Mouse (Mus musculus) erythroblast, embryonic 14.5 days (primary cell): ENCODE measurements at regions not wholly inside any gene's neighbourhood (a gene's known extent, or its start where the extent isn't known, plus 50 kb on each side); places are given as distances from the start of the nearest gene placed in this dataset.

Experiments used
- GATA1 ChIP-seq: IDR thresholded peaks from 2 replicates; pipeline ENCODE4 v1.6.1; 2012; ENCODE audit warnings: low read length, inconsistent platforms, mixed read lengths
- TAL1 ChIP-seq: IDR thresholded peaks from 3 replicates; pipeline ENCODE4 v1.6.1; 2012; ENCODE audit warnings: low read length, inconsistent platforms, mixed read lengths

DNA sequence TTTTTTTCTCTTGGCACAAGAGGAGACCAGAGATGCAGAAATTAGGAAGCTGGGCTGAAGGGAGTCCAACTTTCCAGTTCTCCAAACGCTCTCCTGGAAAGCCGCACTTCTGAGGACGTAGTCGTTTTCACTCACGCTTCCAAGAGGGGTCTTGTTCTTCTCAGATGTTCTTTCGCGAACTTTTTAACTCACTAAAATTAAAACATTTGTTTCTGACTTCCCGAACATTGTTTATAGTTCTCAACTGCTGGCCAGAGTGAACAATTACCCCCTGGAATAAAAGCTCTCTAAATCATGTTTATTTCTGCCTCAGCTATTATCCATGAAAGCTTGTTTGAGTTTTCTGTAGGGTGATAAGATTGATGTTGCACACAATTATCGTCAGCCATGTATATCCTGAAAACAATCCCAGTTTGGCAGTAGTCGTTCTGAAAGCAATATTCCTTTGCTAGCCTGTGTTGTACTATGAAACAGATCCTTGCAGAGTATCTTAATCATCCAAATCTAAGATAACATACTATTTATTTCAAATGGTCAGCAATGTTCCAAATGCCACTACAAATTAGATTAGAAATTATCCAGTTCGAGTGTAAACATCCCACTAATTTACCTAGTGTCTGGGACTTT, 82.3 kb downstream of the Icos start:
- TF ChIP-seq GATA1 = no peak
- no peak for TF ChIP-seq TAL1
